Mouse (Mus musculus): ENCODE results near the gene Sympk.

GRCm38 (mm10) chr7:19014452-19014851, 9.7 kb upstream of the Sympk start:
- peak; percentile 33; the same call in 1 of the 2 replicates for TF ChIP-seq CTCF (IDR thresholded peaks at IDR 0.05; ENCODE audit: low read depth, low read length)
- TF ChIP-seq POLR2A (IDR thresholded peaks at IDR 0.05; ENCODE audit: extremely low read depth, insufficient read depth, low read length), result no peak
